9 mouse cellular contexts compared by ENCODE assay signal in the genomic region with DNA sequence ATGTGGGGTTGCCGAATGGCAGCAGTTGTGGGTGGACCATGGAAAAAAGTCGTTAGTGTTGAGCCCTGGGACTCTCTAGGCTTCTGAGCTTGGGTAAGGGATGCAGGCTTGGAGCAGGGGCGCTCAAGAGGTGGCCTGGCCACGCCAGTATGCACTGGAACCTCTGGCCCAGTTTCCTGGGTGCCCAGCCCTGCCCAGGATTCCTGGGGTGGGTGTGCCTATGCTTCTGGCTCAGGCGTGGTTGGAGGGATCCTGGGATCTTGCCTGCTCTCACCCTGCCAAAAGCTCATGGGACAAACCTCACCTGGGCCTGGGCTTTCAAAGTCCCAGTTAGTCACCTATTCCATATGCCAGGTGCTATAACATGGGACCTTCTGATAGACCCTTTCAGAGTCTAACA. TPM values are rescaled to one million over a fixed set of nuclear protein-coding genes. Genes with fewer than 3 reads are reported as not detected.
A peak's percentile ranks its signal among the peaks of the same experiment; 100 is the strongest.
DNase-seq lines count a peak whose midpoint lies in the region; ATAC-seq and TF ChIP-seq lines count a peak whose summit lies in the region.
"Had no signal": no experiment of that assay in that cellular context is flagged by ENCODE, and none has a peak within 500 bp of the region (broad histone marks: within the 10 kb centered on the region; RNA-seq: fewer than 3 reads in every experiment).

No protein-coding gene starts in this region.

- H3K79me2 ChIP-seq in myocyte (ENCODE audit: control insufficient read depth, insufficient read depth) = peaks cover 100% of the 10 kb centered on the region

- TF ChIP-seq POLR2A in myocyte (IDR thresholded peaks at IDR 0.05; ENCODE audit: insufficient read length, low read depth) = peak; percentile 62

- H3K4me2 ChIP-seq in forebrain, embryonic 15.5 days (replicated peaks) = no peak overlapping the region
- H3K4me2 ChIP-seq in forebrain, embryonic 14.5 days (ENCODE audit: low read length) = no peak overlapping the region
- no peak overlapping the region for H3K4me2 ChIP-seq in kidney, embryonic 16.5 days (replicated peaks; ENCODE audit: low read depth, low read length)
- H3K4me2 ChIP-seq in embryonic facial prominence, embryonic 14.5 days (ENCODE audit: low read depth, low read length) = no peak overlapping the region
- H3K4me2 ChIP-seq in myocyte (ENCODE audit: low read depth) = peak overlapping the region; percentile 97
- H3K4me2 ChIP-seq: limb, embryonic 12.5 days had no signal

- no peaks in the 10 kb centered on the region for H3K9me3 ChIP-seq in forebrain, embryonic 15.5 days
- no peaks in the 10 kb centered on the region for H3K9me3 ChIP-seq in forebrain, embryonic 14.5 days (replicated peaks; ENCODE audit: control insufficient read depth, low read length)
- no peaks in the 10 kb centered on the region for H3K9me3 ChIP-seq in kidney, embryonic 16.5 days (ENCODE audit: low read length)
- no peaks in the 10 kb centered on the region for H3K9me3 ChIP-seq in embryonic facial prominence, embryonic 14.5 days (ENCODE audit: control insufficient read depth, low read length)
- H3K9me3 ChIP-seq: limb, embryonic 12.5 days had no signal

- H3K27me3 ChIP-seq in forebrain, embryonic 15.5 days = no peaks in the 10 kb centered on the region
- H3K27me3 ChIP-seq in forebrain, embryonic 14.5 days (replicated peaks; ENCODE audit: control insufficient read depth, insufficient read depth, low read length) = no peaks in the 10 kb centered on the region
- H3K27me3 ChIP-seq in kidney, embryonic 16.5 days (ENCODE audit: insufficient read depth, low read length) = no peaks in the 10 kb centered on the region
- no peaks in the 10 kb centered on the region for H3K27me3 ChIP-seq in embryonic facial prominence, embryonic 14.5 days (replicated peaks; ENCODE audit: control insufficient read depth, insufficient read depth, low read length)
- no peaks in the 10 kb centered on the region for H3K27me3 ChIP-seq in myocyte (ENCODE audit: control insufficient read depth, insufficient read depth, insufficient read length)
- H3K27me3 ChIP-seq: limb, embryonic 12.5 days had no signal

- H3ac ChIP-seq in myocyte (ENCODE audit: control insufficient read depth, insufficient read length) = no peak overlapping the region

- H3K4me1 ChIP-seq in forebrain, embryonic 15.5 days = peaks cover 77% of the 10 kb centered on the region
- peaks cover 21% of the 10 kb centered on the region for H3K4me1 ChIP-seq in forebrain, embryonic 14.5 days (ENCODE audit: control insufficient read depth, insufficient read depth, low read length)
- H3K4me1 ChIP-seq in kidney, embryonic 16.5 days (ENCODE audit: insufficient read depth, low read length) = peaks cover 25% of the 10 kb centered on the region
- H3K4me1 ChIP-seq in embryonic facial prominence, embryonic 14.5 days (ENCODE audit: control insufficient read depth, insufficient read depth, low read length) = peaks cover 34% of the 10 kb centered on the region

- peaks cover 40% of the 10 kb centered on the region for H3K36me3 ChIP-seq in forebrain, embryonic 15.5 days
- peaks cover 70% of the 10 kb centered on the region for H3K36me3 ChIP-seq in forebrain, embryonic 14.5 days (ENCODE audit: control insufficient read depth, insufficient read depth, low read length)
- H3K36me3 ChIP-seq in kidney, embryonic 16.5 days (ENCODE audit: insufficient read depth, low read length) = peaks cover 41% of the 10 kb centered on the region
- peaks cover 55% of the 10 kb centered on the region for H3K36me3 ChIP-seq in embryonic facial prominence, embryonic 14.5 days (ENCODE audit: control insufficient read depth, insufficient read depth, low read length)
- peaks cover 62% of the 10 kb centered on the region for H3K36me3 ChIP-seq in myocyte (ENCODE audit: control insufficient read depth, insufficient read depth)

- no peak for DNase-seq in forebrain, embryonic 14.5 days (ENCODE audit: low spot score)
- DNase-seq in kidney, postnatal 25 days = peak; percentile 50 to 79
- no peak for DNase-seq in embryonic facial prominence, embryonic 14.5 days (ENCODE audit: low spot score)
- DNase-seq in cerebellum, postnatal 14 days = no peak
- no peak for DNase-seq in right cerebral cortex, adult 2 months (ENCODE audit: low spot score in 2 of 2)

- no peak overlapping the region for H3K4me3 ChIP-seq in forebrain, embryonic 15.5 days
- no peak overlapping the region for H3K4me3 ChIP-seq in forebrain, embryonic 14.5 days (ENCODE audit: low read depth, low read length)
- no peak overlapping the region for H3K4me3 ChIP-seq in kidney, embryonic 16.5 days (ENCODE audit: low read length)
- H3K4me3 ChIP-seq in embryonic facial prominence, embryonic 14.5 days (ENCODE audit: low read depth, low read length) = no peak overlapping the region
- peak overlapping the region; percentile 95 for H3K4me3 ChIP-seq in myocyte
- H3K4me3 ChIP-seq: limb, embryonic 12.5 days had no signal

- no peak for ATAC-seq in forebrain, embryonic 15.5 days (replicated peaks)
- no peak for ATAC-seq in forebrain, embryonic 14.5 days
- ATAC-seq in kidney, embryonic 16.5 days (ENCODE audit: low FRiP score, low TSS enrichment) = no peak
- no peak for ATAC-seq in embryonic facial prominence, embryonic 14.5 days (ENCODE audit: low read depth)

- H3K9ac ChIP-seq in forebrain, embryonic 15.5 days (replicated peaks) = no peak overlapping the region
- no peak overlapping the region for H3K9ac ChIP-seq in forebrain, embryonic 14.5 days (ENCODE audit: low read length)
- no peak overlapping the region for H3K9ac ChIP-seq in kidney, embryonic 16.5 days (replicated peaks; ENCODE audit: low read length)
- no peak overlapping the region for H3K9ac ChIP-seq in embryonic facial prominence, embryonic 14.5 days (ENCODE audit: low read depth, low read length)
- H3K9ac ChIP-seq: limb, embryonic 12.5 days had no signal

- H3K27ac ChIP-seq in forebrain, embryonic 15.5 days (replicated peaks) = 0 out of 2 replicates have a peak overlapping the region, but pooled peaks have one; percentile 2
- no peak overlapping the region for H3K27ac ChIP-seq in forebrain, embryonic 14.5 days (ENCODE audit: low read depth, low read length)
- no peak overlapping the region for H3K27ac ChIP-seq in kidney, embryonic 16.5 days (ENCODE audit: low read length)
- H3K27ac ChIP-seq in embryonic facial prominence, embryonic 14.5 days (replicated peaks; ENCODE audit: low read depth, low read length) = peak overlapping the region; percentile 17; the same call in 1 of the 2 replicates
- H3K27ac ChIP-seq: limb, embryonic 12.5 days had no signal

- 68% methylated on average over 5 of the region's 5 CpGs for WGBS in forebrain, embryonic 15.5 days
- WGBS in forebrain, embryonic 14.5 days = 64% methylated on average over 5 of the region's 5 CpGs
- WGBS in kidney, embryonic 16.5 days = 64% methylated on average over 5 of the region's 5 CpGs
- WGBS in embryonic facial prominence, embryonic 14.5 days = 80% methylated on average over 5 of the region's 5 CpGs

TF ChIP-seq in myocyte, 11 proteins besides CTCF, POLR2A, EP300 and RAD21:
- TF ChIP-seq E2F4 (IDR thresholded peaks at IDR 0.05; ENCODE audit: insufficient read depth) (no peak), POLR2AphosphoS2 (IDR thresholded peaks at IDR 0.05; ENCODE audit: insufficient read length, low read depth) (peak; percentile 91), MYOD1 (IDR thresholded peaks at IDR 0.05; ENCODE audit: control insufficient read depth in 1 of 3, insufficient read length in 2 of 3, low read depth in 2 of 3) (peak in 1 of 3 experiments; percentile 1), MYOG (IDR thresholded peaks at IDR 0.05; ENCODE audit: control insufficient read depth in 1 of 3, insufficient read depth in 1 of 3, insufficient read length in 2 of 3, low read depth in 2 of 3) (peak in 1 of 3 experiments; percentile 56)

RNA-seq across cellular contexts. Expression of gene Ppara, which starts 49.9 kb away (rescaled TPM):
- polyA plus RNA-seq in forebrain, embryonic 15.5 days (2015; fragmentation: Nextera tagmentation; extraction: Ambion mirVana) = 1.4 and 1.5 TPM in 2 replicates
- 0.67 and 0.73 TPM in 2 replicates for polyA plus RNA-seq in forebrain, embryonic 14.5 days (2014; fragmentation: Nextera tagmentation; extraction: Ambion mirVana)
- polyA plus RNA-seq in kidney, embryonic 16.5 days (2015; fragmentation: Nextera tagmentation; extraction: Ambion mirVana) = 5.1 and 5.9 TPM in 2 replicates
- polyA plus RNA-seq in embryonic facial prominence, embryonic 14.5 days (2014; fragmentation: Nextera tagmentation; extraction: Ambion mirVana) = 3.5 and 6.0 TPM in 2 replicates
- polyA plus RNA-seq in myocyte (2012; fragmentation: generic; extraction: Trizol) = 0.12 TPM

Comparison
In these comparisons a context has a peak if more than half of its experiments do, and no peak if none do; other contexts are left out.
1. H3K27ac ChIP-seq: peak in forebrain, embryonic 15.5 days (single experiment) and embryonic facial prominence, embryonic 14.5 days (single experiment); none in forebrain, embryonic 14.5 days (single experiment) and kidney, embryonic 16.5 days (single experiment).
2. DNase-seq: peak in kidney, postnatal 25 days (2 of 2); none in forebrain, embryonic 14.5 days (single experiment), embryonic facial prominence, embryonic 14.5 days (single experiment), cerebellum, postnatal 14 days (0 of 2) and right cerebral cortex, adult 2 months (0 of 2).